Mouse (Mus musculus) adrenal gland, postnatal 25 days (tissue): Measurements from ENCODE around the gene Gapvd1. TPM values are rescaled to one million over a fixed set of nuclear protein-coding genes. Genes with fewer than 3 reads are reported as not detected.
"Not testable (repeated sequence)": the region's sequence is repeated elsewhere in the genome, so short reads cannot be mapped to it uniquely, and the experiment has no call there.

Experiments used
- DNase-seq: peaks from one replicate; pipeline ENCODE4 v3.0.0; 2021; ENCODE audit warnings: mixed read lengths
- long read RNA-seq: library from polyadenylated mRNA; stranded (forward); transcript quantifications from one replicate; pipeline ENCODE4 v2.0.0, GENCODE M21; 2021
- total RNA-seq: library from RNA; stranded (reverse); gene quantifications from 2 replicates; pipeline ENCODE4 v1.2.3, GENCODE M21; 2021

Gapvd1 gene
- 63.4 and 81.0 TPM in 2 replicates for total RNA-seq
- long read RNA-seq, full-length matches to known transcripts, result 3 of 49 reads
- long read RNA-seq, partial matches to known transcripts, result 37 of 49 reads
- long read RNA-seq, other reads (novel, unspliced or antisense), result 9 of 49 reads

DNA sequence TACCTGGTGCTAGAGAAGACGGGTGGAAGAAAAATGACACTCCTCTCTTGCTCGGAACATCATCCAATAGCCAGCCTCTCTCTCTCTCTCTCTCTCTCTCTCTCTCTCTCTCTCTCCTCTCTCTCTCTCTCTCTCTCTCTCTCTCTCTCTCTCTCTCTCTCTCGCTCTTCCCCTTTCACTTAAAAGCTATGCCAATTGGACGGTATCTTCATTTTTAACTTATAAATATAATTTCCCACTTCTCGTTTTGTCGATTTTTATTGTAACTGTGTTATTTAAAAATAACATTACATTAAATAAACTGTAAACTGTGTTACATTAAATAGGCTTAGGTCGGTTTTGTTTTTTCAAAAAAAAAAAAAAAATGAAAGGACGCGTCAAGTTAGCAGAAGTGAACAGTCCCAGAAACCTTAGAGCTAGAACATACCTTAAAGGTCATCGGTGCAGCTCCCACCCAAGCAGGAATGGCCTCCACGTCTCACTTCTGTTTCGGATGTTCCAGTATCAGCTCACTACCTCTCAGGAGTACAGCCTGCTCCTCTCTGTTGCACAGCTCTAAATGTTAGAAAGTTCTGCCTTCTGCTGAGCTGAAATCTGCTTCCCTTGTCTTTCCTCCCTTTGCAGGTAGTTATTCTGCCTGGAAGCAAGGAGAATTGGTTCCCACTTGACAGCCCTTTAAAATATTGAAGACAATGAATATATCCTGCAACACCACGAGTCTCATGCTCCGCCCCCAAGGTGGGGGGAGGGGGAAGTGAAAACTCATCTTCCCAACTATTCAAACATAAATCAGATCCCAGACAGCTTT lies at the start of gene Gapvd1:
Gene Gapvd1 (minus strand): TSS at position 682 of the 808 bp plus-strand sequence.
- peak; percentile 22 for DNase-seq

DNA sequence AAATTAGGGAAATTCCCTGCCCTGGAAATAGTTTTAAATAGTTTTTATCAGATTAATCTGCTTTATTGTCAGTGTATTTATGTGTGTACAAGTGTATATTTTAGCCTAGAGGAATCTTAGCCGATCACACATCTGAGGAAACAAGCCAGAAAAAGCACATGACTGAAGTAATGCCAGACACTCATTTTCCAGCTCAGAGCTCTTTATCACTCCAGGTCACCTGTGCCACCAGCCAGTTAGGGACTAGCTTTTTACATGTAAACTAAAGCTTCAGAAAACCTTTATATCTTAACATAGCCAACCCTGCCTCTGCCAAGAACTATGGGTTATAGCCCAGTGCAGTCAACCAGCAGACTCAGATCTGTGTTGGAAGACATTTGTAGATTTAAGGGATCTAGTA lies 49.8 kb upstream of the Gapvd1 start:
- DNase-seq, result no peak

- no peak for DNase-seq
Observed at GRCm38 (mm10) chr2:34804172-34804571, 49.1 kb upstream of the Gapvd1 start.

- DNase-seq, result no peak
Observed at GRCm38 (mm10) chr2:34803746-34804145, 48.7 kb upstream of the Gapvd1 start.

- DNase-seq, result peak; percentile 23
Observed at GRCm38 (mm10) chr2:34802565-34803245, 47.7 kb upstream of the Gapvd1 start.

DNA sequence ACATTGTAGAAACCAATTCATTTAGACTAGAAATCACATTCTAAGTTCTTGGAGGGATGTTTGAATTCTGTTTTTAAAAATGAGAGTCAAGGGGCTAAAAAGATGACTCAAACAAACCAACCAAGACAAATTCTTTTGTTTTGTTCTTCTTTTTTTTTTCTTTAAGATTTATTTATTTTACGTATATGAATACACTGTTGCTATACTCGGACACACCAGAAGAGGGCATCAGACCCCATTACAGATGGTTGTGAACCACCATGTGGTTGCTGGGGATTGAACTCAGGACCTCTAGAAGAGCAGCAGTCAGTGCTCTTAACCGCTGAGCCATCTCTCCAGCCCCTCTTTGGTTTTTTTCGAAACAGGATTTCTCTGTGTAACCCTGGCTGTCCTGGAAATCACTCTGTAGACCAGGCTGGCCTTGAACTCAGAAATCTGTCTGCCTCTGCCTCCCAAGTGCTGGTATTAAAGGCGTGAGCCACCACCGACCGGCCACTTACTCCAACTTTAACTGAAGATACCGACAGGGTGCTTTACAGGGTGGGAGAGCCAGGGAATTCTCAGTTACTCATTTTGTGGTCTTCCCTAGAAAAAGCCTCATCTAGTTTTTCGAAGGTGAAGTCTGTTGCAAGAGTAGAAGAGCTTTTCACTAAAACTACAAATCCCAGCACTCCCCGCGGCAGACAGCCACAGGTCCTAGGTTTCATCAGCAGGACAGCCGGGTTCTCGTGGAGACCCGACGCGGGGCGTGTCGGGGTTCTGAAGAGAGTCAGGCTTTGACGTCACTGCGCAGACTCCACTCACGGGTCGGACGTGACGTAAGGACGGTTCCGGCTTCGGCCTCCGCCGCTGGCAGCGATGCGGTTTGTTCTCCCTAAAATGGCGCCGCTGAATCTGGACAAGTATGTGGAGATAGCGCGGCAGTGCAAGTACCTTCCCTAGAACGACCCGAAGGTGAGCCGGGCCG lies 46.8 kb upstream of the Gapvd1 start:
- peak; percentile 94 for DNase-seq

DNA sequence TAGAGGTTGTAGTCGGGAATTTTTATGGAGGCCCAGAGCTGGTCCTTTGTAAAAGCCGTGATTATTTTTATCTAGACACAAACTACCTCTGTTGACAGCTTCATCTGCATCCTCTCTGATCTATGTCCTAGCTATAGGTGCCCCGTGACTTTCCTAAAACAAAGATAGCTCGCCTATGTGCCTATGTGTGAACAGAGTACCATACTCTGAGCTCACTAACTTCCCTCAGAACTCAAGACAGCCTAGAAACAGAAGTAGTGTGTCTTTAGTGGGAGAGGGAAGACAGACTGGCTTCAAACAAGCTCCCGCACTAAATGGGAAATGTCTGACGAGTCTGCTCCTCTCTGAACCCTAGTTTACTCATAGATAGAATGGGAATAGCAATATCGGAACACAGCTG lies 45.3 kb upstream of the Gapvd1 start:
- DNase-seq, result no peak

DNA sequence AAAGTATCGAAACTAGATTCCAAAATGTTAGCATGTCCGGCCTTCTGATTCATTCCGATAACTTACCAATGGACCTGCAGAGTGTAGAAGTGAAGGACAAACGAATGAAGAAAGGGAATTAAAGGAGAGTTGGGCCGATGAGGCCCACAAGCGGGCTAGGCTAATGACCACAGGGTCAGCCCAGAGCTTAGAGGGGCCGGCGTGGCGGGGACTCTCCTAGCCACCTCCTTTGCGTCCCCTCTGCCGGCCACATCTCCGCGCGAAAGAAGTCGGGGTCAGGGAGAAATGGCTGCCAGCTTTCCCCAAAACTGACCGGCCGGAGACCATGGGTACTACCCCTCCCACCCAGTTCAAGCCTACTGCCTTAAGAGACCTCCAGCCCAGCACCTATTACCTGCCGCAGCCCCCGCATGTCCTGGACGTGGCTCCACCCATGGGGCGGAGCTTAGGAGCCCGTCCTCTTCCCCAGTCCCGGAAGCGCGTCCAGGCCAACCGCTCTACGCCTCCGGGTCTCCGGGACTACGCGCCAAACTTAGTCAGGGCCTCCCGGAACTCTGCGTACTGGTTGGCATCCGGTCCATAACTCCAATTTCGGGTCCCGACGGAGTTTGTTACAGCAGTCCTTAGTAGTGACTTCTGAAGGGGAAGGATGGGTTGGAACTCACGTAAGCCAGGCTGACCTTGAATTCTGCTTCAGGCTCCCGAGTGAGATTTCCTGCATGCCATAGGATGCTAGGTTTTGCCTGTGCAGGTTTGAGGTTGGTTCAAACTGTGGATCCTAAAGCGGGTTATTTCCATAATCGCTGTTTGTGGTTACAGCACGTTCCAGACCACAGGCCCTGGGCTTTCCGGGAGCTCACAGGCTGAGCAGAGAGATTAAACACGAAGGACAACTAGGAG lies 44.6 kb upstream of the Gapvd1 start, which contains the start of gene Rabepk:
Gene Rabepk (minus strand): TSS at position 556 of the 900 bp plus-strand sequence.
- peak; percentile 84 for DNase-seq

DNA sequence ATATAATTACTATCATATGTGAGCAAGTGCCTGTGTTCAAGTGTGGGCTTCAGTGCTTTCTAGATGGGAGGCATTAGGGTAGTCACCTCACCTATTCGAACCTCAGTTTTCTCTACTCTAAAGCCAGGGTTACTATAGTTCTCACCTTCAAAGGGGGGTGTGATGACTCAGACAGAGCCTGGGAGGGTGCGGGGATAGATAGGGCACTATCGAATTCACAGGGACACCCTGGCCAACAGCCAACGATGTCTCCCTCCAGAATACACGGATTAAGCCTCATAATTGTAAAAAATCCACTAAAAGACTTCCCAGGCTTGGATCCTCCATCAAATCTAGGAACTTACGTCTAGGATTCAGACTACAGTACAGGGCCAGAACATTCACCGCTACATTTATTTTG lies 40.4 kb upstream of the Gapvd1 start:
- no peak for DNase-seq

DNA sequence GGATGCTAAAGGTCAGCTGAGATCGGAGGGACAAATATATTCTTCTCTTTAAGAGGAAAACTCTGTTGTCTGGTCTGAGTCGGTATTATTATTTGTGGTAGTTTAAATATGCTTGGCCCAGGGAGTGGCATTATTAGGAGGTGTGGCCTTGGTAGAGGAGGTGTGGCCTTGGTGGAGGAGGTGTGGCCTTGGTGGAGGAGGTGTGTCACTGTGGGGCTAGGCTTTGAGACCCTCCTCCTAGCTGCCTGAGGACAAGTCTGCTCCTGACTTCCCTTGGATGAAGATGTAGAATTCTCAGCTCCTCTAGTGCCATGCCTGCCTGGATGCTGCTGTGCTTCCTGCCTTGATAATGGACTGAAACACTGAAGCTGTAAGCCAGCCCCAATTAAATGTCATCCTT lies 39.5 kb upstream of the Gapvd1 start:
- no peak for DNase-seq

- DNase-seq, result not testable (repeated sequence)
Observed at GRCm38 (mm10) chr2:34792543-34792942, 37.5 kb upstream of the Gapvd1 start.

GRCm38 (mm10) chr2:34790282-34790681 lies 35.2 kb upstream of the Gapvd1 start:
- DNase-seq, result no peak

DNA sequence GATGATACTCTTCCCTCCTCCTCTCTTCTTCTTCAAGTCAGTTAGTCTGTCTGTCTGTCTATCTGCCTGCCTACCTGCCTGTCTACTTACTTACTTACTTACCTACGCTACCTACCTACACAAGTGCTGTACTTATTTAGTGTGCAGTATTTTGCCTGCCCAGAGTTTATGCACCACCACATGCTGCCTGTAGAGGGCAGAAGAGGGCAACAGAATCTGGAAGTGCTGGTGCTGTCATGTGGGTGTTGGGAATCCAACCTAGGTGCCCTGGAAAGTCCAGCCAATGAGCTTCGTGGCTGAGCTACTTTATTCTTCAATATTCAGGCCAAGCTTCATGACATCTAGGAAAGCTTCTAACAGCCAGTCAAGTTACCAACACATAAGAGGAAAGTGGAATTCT lies 29.1 kb upstream of the Gapvd1 start:
- peak; percentile 38 for DNase-seq

GRCm38 (mm10) chr2:34783064-34784020 lies 28.3 kb upstream of the Gapvd1 start:
- no peak for DNase-seq

- DNase-seq, result no peak
Observed at GRCm38 (mm10) chr2:34777237-34777868, 22.3 kb upstream of the Gapvd1 start.

DNA sequence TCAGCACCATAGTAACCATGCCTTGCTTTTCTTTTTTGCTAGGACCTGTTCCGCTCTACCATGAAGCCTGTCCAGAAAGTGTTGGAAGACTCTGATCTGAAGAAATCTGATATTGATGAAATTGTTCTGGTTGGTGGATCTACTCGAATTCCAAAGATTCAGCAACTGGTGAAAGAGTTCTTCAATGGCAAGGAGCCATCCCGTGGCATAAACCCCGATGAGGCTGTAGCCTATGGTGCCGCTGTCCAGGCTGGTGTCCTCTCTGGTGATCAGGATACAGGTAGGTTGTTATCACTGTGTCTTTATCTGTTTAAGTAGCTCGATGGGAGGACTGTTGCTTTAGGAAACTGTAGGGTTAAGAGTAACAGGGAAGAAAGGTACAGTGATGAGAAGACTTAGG lies 19.5 kb upstream of the Gapvd1 start:
- no peak for DNase-seq

GRCm38 (mm10) chr2:34773673-34774072 lies 18.6 kb upstream of the Gapvd1 start:
- no peak for DNase-seq

GRCm38 (mm10) chr2:34772252-34773235 lies 17.5 kb upstream of the Gapvd1 start:
- peak; percentile 41 for DNase-seq
